In genomic region chr14:78510713-78511112, GRCm38 (mm10) we compare ENCODE assay signal across 8 mouse cellular contexts. TPM values are rescaled to one million over a fixed set of nuclear protein-coding genes. Genes with fewer than 3 reads are reported as not detected.
DNase-seq lines count a peak whose midpoint lies in the region; ATAC-seq and TF ChIP-seq lines count a peak whose summit lies in the region.
"Had no signal": no experiment of that assay in that cellular context is flagged by ENCODE, and none has a peak within 500 bp of the region (broad histone marks: within the 10 kb centered on the region; RNA-seq: fewer than 3 reads in every experiment).

No protein-coding gene starts in this region.

- H3K36me3 ChIP-seq in hindbrain, embryonic 15.5 days, result peaks cover 67% of the 10 kb centered on the region
- H3K36me3 ChIP-seq in hindbrain, embryonic 10.5 days, result peaks cover 92% of the 10 kb centered on the region
- peaks cover 85% of the 10 kb centered on the region for H3K36me3 ChIP-seq in midbrain, embryonic 14.5 days (ENCODE audit: control insufficient read depth, insufficient read depth, low read length)
- peaks cover 91% of the 10 kb centered on the region for H3K36me3 ChIP-seq in midbrain, embryonic 10.5 days

- TF ChIP-seq POLR2A in brain, embryonic 14.5 days (IDR thresholded peaks at IDR 0.05; ENCODE audit: borderline replicate concordance, extremely low read depth, insufficient read depth, insufficient read length, poor library complexity, severe bottlenecking), result no peak

- H3K27me3 ChIP-seq in hindbrain, embryonic 15.5 days, result no peaks in the 10 kb centered on the region
- no peaks in the 10 kb centered on the region for H3K27me3 ChIP-seq in hindbrain, embryonic 10.5 days (ENCODE audit: insufficient read depth, poor library complexity, severe bottlenecking)
- no peaks in the 10 kb centered on the region for H3K27me3 ChIP-seq in midbrain, embryonic 14.5 days (ENCODE audit: control insufficient read depth, insufficient read depth, low read length)
- no peaks in the 10 kb centered on the region for H3K27me3 ChIP-seq in midbrain, embryonic 10.5 days (ENCODE audit: low read depth, poor library complexity, severe bottlenecking)
- H3K27me3 ChIP-seq: midbrain, embryonic 12.5 days had no signal

- ATAC-seq in hindbrain, embryonic 15.5 days (ENCODE audit: low FRiP score, low read depth), result peak; percentile 66; the same call in 1 of the 2 replicates
- no peak for ATAC-seq in midbrain, embryonic 14.5 days (ENCODE audit: low FRiP score, low TSS enrichment)

- no peaks in the 10 kb centered on the region for H3K4me1 ChIP-seq in hindbrain, embryonic 15.5 days (replicated peaks)
- no peaks in the 10 kb centered on the region for H3K4me1 ChIP-seq in hindbrain, embryonic 10.5 days (replicated peaks)
- no peaks in the 10 kb centered on the region for H3K4me1 ChIP-seq in midbrain, embryonic 14.5 days (ENCODE audit: control insufficient read depth, insufficient read depth, low read length)
- H3K4me1 ChIP-seq in midbrain, embryonic 10.5 days, result no peaks in the 10 kb centered on the region
- H3K4me1 ChIP-seq: midbrain, embryonic 12.5 days had no signal

- WGBS in hindbrain, embryonic 15.5 days, result 82% methylated on average over 9 of the region's 9 CpGs
- 84% methylated on average over 9 of the region's 9 CpGs for WGBS in hindbrain, embryonic 10.5 days
- 82% methylated on average over 9 of the region's 9 CpGs for WGBS in midbrain, embryonic 14.5 days
- 82% methylated on average over 9 of the region's 9 CpGs for WGBS in midbrain, embryonic 10.5 days

- peak; percentile 43; the same call in 1 of the 2 replicates for TF ChIP-seq CTCF in brain, embryonic 14.5 days (IDR thresholded peaks at IDR 0.05; ENCODE audit: borderline replicate concordance, extremely low read depth, insufficient read depth, insufficient read length)

- no peak overlapping the region for H3K9ac ChIP-seq in hindbrain, embryonic 15.5 days
- H3K9ac ChIP-seq in midbrain, embryonic 14.5 days (replicated peaks; ENCODE audit: low read length), result no peak overlapping the region
- H3K9ac ChIP-seq: midbrain, embryonic 12.5 days had no signal

- DNase-seq in hindbrain, embryonic 10.5 days (ENCODE audit: low spot score), result no peak
- peak; percentile 60 for DNase-seq in midbrain, embryonic 14.5 days
- no peak for DNase-seq in midbrain, embryonic 10.5 days (ENCODE audit: low spot score)
- peak; percentile 57 for DNase-seq in brain, embryonic 14.5 days (ENCODE audit: low read depth)
- peak; percentile 15 for DNase-seq in retina, postnatal 1 day
- no peak for DNase-seq in spleen, adult 12 weeks (ENCODE audit: low spot score)

- H3K4me3 ChIP-seq in hindbrain, embryonic 15.5 days, result no peak overlapping the region
- no peak overlapping the region for H3K4me3 ChIP-seq in hindbrain, embryonic 10.5 days
- no peak overlapping the region for H3K4me3 ChIP-seq in midbrain, embryonic 14.5 days (replicated peaks; ENCODE audit: low read depth, low read length)
- H3K4me3 ChIP-seq in midbrain, embryonic 10.5 days, result no peak overlapping the region
- H3K4me3 ChIP-seq: midbrain, embryonic 12.5 days had no signal

- no peaks in the 10 kb centered on the region for H3K9me3 ChIP-seq in hindbrain, embryonic 15.5 days
- H3K9me3 ChIP-seq in hindbrain, embryonic 10.5 days, result no peaks in the 10 kb centered on the region
- H3K9me3 ChIP-seq in midbrain, embryonic 14.5 days (ENCODE audit: control insufficient read depth, low read length), result no peaks in the 10 kb centered on the region
- no peaks in the 10 kb centered on the region for H3K9me3 ChIP-seq in midbrain, embryonic 10.5 days (replicated peaks)
- H3K9me3 ChIP-seq: midbrain, embryonic 12.5 days had no signal

- no peak overlapping the region for H3K4me2 ChIP-seq in hindbrain, embryonic 15.5 days
- no peak overlapping the region for H3K4me2 ChIP-seq in midbrain, embryonic 14.5 days (ENCODE audit: low read length)
- H3K4me2 ChIP-seq: midbrain, embryonic 12.5 days had no signal

- no peak overlapping the region for H3K27ac ChIP-seq in hindbrain, embryonic 15.5 days (replicated peaks)
- no peak overlapping the region for H3K27ac ChIP-seq in hindbrain, embryonic 10.5 days
- no peak overlapping the region for H3K27ac ChIP-seq in midbrain, embryonic 14.5 days (replicated peaks; ENCODE audit: low read depth, low read length)
- H3K27ac ChIP-seq in midbrain, embryonic 10.5 days (replicated peaks), result no peak overlapping the region
- H3K27ac ChIP-seq: midbrain, embryonic 12.5 days had no signal

RNA-seq across cellular contexts. Expression of gene Akap11, which starts 25.9 kb away (rescaled TPM):
- polyA plus RNA-seq in hindbrain, embryonic 15.5 days (2015; fragmentation: Nextera tagmentation; extraction: Ambion mirVana), result 33.2 and 36.8 TPM in 2 replicates
- polyA plus RNA-seq in hindbrain, embryonic 10.5 days (2016; fragmentation: Nextera tagmentation; extraction: Ambion mirVana), result 16.3 and 18.5 TPM in 2 replicates
- polyA plus RNA-seq in midbrain, embryonic 14.5 days (2014; fragmentation: Nextera tagmentation; extraction: Ambion mirVana), result 39.6 and 40.6 TPM in 2 replicates
- 15.6 and 17.9 TPM in 2 replicates for polyA plus RNA-seq in midbrain, embryonic 10.5 days (2016; fragmentation: Nextera tagmentation; extraction: Ambion mirVana)
- 35.1 and 43.8 TPM in 2 replicates for polyA plus RNA-seq in brain, embryonic 14.5 days (2012; rRNA removed)

Comparison
In these comparisons a context has a peak if more than half of its experiments do, and no peak if none do; other contexts are left out.
1. DNase-seq: peak in midbrain, embryonic 14.5 days (single experiment), brain, embryonic 14.5 days (single experiment) and retina, postnatal 1 day (single experiment); none in hindbrain, embryonic 10.5 days (single experiment), midbrain, embryonic 10.5 days (single experiment) and spleen, adult 12 weeks (single experiment).